Mouse (Mus musculus) right cerebral cortex, postnatal 14 days (tissue): ENCODE data around the gene Nup98.

ENCODE experiments used
- DNase-seq: peaks from one replicate; pipeline ENCODE4 v3.0.0; 2022

The Nup98 gene

GRCm38 (mm10) chr7:102229814-102230213 lies 19.8 kb upstream of the Nup98 start:
- no peak for DNase-seq

- DNase-seq = no peak
Measured at GRCm38 (mm10) chr7:102228049-102228670, 18.2 kb upstream of the Nup98 start.

GRCm38 (mm10) chr7:102226051-102226450 lies 16.1 kb upstream of the Nup98 start:
- no peak for DNase-seq

- no peak for DNase-seq
Measured at GRCm38 (mm10) chr7:102223883-102224738, 14.1 kb upstream of the Nup98 start.

GRCm38 (mm10) chr7:102222830-102223556 lies 13.0 kb upstream of the Nup98 start:
- DNase-seq = peak; percentile 54

GRCm38 (mm10) chr7:102222336-102222735 lies 12.4 kb upstream of the Nup98 start:
- DNase-seq = no peak

GRCm38 (mm10) chr7:102221899-102222298 lies 11.9 kb upstream of the Nup98 start:
- no peak for DNase-seq

GRCm38 (mm10) chr7:102211071-102211470 lies 1.1 kb upstream of the Nup98 start:
- DNase-seq = no peak

- DNase-seq = no peak
Measured at GRCm38 (mm10) chr7:102208806-102209363, 1.1 kb downstream of the Nup98 start.

- no peak for DNase-seq
Measured at GRCm38 (mm10) chr7:102205646-102206045, 4.3 kb downstream of the Nup98 start.

GRCm38 (mm10) chr7:102204296-102204857 lies 5.6 kb downstream of the Nup98 start:
- no peak for DNase-seq

- no peak for DNase-seq
Measured at GRCm38 (mm10) chr7:102200996-102201785, 8.8 kb downstream of the Nup98 start.

- no peak for DNase-seq
Measured at GRCm38 (mm10) chr7:102200576-102200975, 9.4 kb downstream of the Nup98 start.

GRCm38 (mm10) chr7:102192356-102192755 lies 17.6 kb downstream of the Nup98 start:
- no peak for DNase-seq

- no peak for DNase-seq
Measured at GRCm38 (mm10) chr7:102183849-102184248, 26.1 kb downstream of the Nup98 start.

GRCm38 (mm10) chr7:102170300-102170699 lies 39.7 kb downstream of the Nup98 start:
- DNase-seq = no peak

- DNase-seq = no peak
Measured at GRCm38 (mm10) chr7:102153691-102154090, 56.3 kb downstream of the Nup98 start.

GRCm38 (mm10) chr7:102137898-102138297 lies 72.1 kb downstream of the Nup98 start:
- no peak for DNase-seq

GRCm38 (mm10) chr7:102137464-102137863 lies 72.5 kb downstream of the Nup98 start:
- peak; percentile 27 for DNase-seq

GRCm38 (mm10) chr7:102132395-102132794 lies 77.6 kb downstream of the Nup98 start:
- DNase-seq = no peak

GRCm38 (mm10) chr7:102120326-102120725 lies 89.7 kb downstream of the Nup98 start:
- DNase-seq = no peak

- no peak for DNase-seq
Measured at GRCm38 (mm10) chr7:102117382-102117781, 92.6 kb downstream of the Nup98 start.
